Mouse (Mus musculus): ENCODE measurements at regions not wholly inside any gene's neighbourhood (a gene's known extent, or its start where the extent isn't known, plus 50 kb on each side); places are given as distances from the start of the nearest gene placed in this dataset.

GRCm38 (mm10) chr19:14658479-14658878, 60.6 kb upstream of the Tle4 start:
- no peak for DNase-seq

- DNase-seq: no peak
Observed at GRCm38 (mm10) chr19:14656022-14656388, 58.2 kb upstream of the Tle4 start.

- DNase-seq: no peak
Observed at GRCm38 (mm10) chr19:14655302-14656021, 57.6 kb upstream of the Tle4 start.
